Mouse (Mus musculus) myocyte (in vitro differentiated cells): ENCODE data around the gene Ttc39d.

Experiments used
- MAX ChIP-seq: IDR thresholded peaks from one replicate; pipeline ENCODE4 v1.6.1; 2011; ENCODE audit warnings: low read depth, mild to moderate bottlenecking, control low read depth
- MYOD1 ChIP-seq, 3 experiments: IDR thresholded peaks; one replicate each; pipeline ENCODE4 v1.6.1; 2011; ENCODE audit warnings: control low read depth in 2 of 3, low read depth in 2 of 3, mild to moderate bottlenecking in 2 of 3, moderate library complexity in 1 of 3; ENCODE audit not compliant: insufficient read length in 2 of 3, control insufficient read depth in 1 of 3
- MYOG ChIP-seq, 3 experiments: IDR thresholded peaks; one replicate each; pipeline ENCODE4 v1.6.1; 2011; ENCODE audit warnings: control low read depth in 2 of 3, low read depth in 2 of 3, mild to moderate bottlenecking in 2 of 3; ENCODE audit not compliant: insufficient read length in 2 of 3, control insufficient read depth in 1 of 3, insufficient read depth in 1 of 3
- POLR2A ChIP-seq: IDR thresholded peaks from one replicate; pipeline ENCODE4 v1.6.1; 2011; ENCODE audit warnings: low read depth, mild to moderate bottlenecking, control low read depth, moderate library complexity; ENCODE audit not compliant: insufficient read length
- POLR2AphosphoS2 ChIP-seq: IDR thresholded peaks from one replicate; pipeline ENCODE4 v1.6.1; 2011; ENCODE audit warnings: low read depth, control low read depth; ENCODE audit not compliant: insufficient read length
- USF1 ChIP-seq: IDR thresholded peaks from one replicate; pipeline ENCODE4 v1.6.1; 2011; ENCODE audit warnings: low read depth, mild to moderate bottlenecking, control low read depth, moderate library complexity

DNA sequence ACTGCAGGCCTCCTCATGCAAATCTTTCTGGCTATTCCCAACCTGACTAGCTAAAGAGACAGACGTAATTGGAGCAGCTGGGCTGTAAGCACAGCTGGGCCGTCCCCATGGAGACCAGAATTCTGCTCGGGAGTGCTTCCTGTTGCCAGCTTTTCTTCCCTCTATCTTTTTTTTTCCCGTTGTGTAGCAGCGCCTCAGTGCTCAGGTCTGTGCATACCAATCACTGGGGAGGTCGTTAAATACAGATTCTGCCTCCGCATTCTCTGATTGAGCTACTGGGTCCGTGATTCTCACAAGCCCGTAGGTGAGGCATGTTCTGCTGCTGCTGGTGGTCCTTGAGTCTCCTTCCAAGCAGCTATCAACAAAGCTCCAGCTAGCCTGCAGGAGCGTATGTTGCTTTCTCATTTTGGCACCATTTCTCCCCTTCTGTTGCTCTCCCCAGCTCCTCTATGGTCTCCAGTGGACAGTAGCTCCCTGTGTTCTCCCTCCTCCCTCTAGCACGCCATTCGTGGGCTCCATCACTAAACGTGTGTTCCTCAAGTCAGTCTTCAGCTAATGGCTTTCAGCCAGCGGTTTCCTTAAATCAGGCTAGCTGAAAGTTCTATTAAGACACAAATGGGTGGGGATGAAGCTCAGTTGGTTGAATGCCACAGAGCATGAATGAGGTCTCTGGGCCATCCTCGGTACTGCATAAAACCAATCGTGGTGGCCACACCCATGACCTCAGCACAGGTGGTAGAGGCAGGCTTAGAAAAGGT is 38.7 kb upstream of the Ttc39d start:
- peak in 2 of 3 experiments; percentile 21 to 44 for TF ChIP-seq MYOD1 (IDR thresholded peaks at IDR 0.05; ENCODE audit: control insufficient read depth in 1 of 3, insufficient read length in 2 of 3, low read depth in 2 of 3)
- TF ChIP-seq POLR2A = no peak
- TF ChIP-seq USF1 = no peak
- no peak for TF ChIP-seq POLR2AphosphoS2
- peak in 1 of 3 experiments; percentile 46 for TF ChIP-seq MYOG (IDR thresholded peaks at IDR 0.05; ENCODE audit: control insufficient read depth in 1 of 3, insufficient read depth in 1 of 3, insufficient read length in 2 of 3, low read depth in 2 of 3)
- TF ChIP-seq MAX = no peak
